Mouse (Mus musculus) limb, embryonic 12.5 days (tissue): ENCODE measurements around the gene Def8. TPM values are rescaled to one million over a fixed set of nuclear protein-coding genes. Genes with fewer than 3 reads are reported as not detected.

Experiments
- ATAC-seq: fragments of 200-750 bp; cut with Nextera tagmentation; 2 replicates; pipeline ENCODE4 v1.8.0; 2017; ENCODE audit warnings: low read depth, moderate TSS enrichment; ENCODE audit not compliant: insufficient number of reproducible peaks, insufficient read depth, low FRiP score, low TSS enrichment
- H3K27ac ChIP-seq: fragments of 300-500 bp; sonication (generic); 2 replicates; pipeline ENCODE4 v1.5.1; 2016; ENCODE audit warnings: mild to moderate bottlenecking, moderate library complexity
- H3K27me3 ChIP-seq: fragments of 300-500 bp; sonication (generic); 2 replicates; pipeline ENCODE4 v1.6.1; 2016; ENCODE audit warnings: mild to moderate bottlenecking, moderate library complexity
- H3K36me3 ChIP-seq: fragments of 300-500 bp; sonication (generic); 2 replicates; pipeline ENCODE4 v1.6.1; 2016; ENCODE audit warnings: mild to moderate bottlenecking, moderate library complexity
- H3K4me1 ChIP-seq: fragments of 300-500 bp; sonication (generic); replicated peaks from 2 replicates; pipeline ENCODE4 v1.6.1; 2016
- H3K4me2 ChIP-seq: fragments of 300-500 bp; sonication (generic); 2 replicates; pipeline ENCODE4 v1.6.1; 2016; ENCODE audit warnings: mild to moderate bottlenecking, moderate library complexity
- H3K4me3 ChIP-seq: fragments of 300-500 bp; sonication (generic); replicated peaks from 2 replicates; pipeline ENCODE4 v1.5.1; 2016; ENCODE audit warnings: mild to moderate bottlenecking
- H3K9ac ChIP-seq: fragments of 300-500 bp; sonication (generic); replicated peaks from 2 replicates; pipeline ENCODE4 v1.6.1; 2016; ENCODE audit warnings: mild to moderate bottlenecking, moderate library complexity
- H3K9me3 ChIP-seq: fragments of 300-500 bp; sonication (generic); 2 replicates; pipeline ENCODE4 v1.6.1; 2016; ENCODE audit warnings: mild to moderate bottlenecking, moderate library complexity
- WGBS: fragments of 180-500 bp; shearing (Covaris S2); methylation state at CpG from one replicate; pipeline ENCODE4 v1.1.7; 2016; 5-methylcytosine and 5-hydroxymethylcytosine counted together
- polyA plus RNA-seq: library from polyadenylated mRNA; unstranded; fragments of >200 nt; fragmentation: Nextera tagmentation; extraction: Ambion mirVana; gene quantifications from 2 replicates; pipeline ENCODE4 v1.2.1, GENCODE M21; 2016

The Def8 gene
- polyA plus RNA-seq, 1 experiment from 2014 or later, result 40.4 TPM

- ATAC-seq, result no peak
- H3K4me2 ChIP-seq, result no peak overlapping the region
- WGBS, result 91% methylated on average over 11 of the region's 11 CpGs
- no peak overlapping the region for H3K27ac ChIP-seq
- H3K27me3 ChIP-seq, result no peaks in the 10 kb centered on the region
- H3K9ac ChIP-seq, result no peak overlapping the region
- peaks cover 99% of the 10 kb centered on the region for H3K36me3 ChIP-seq
- no peak overlapping the region for H3K4me3 ChIP-seq
- no peaks in the 10 kb centered on the region for H3K4me1 ChIP-seq
- H3K9me3 ChIP-seq, result no peaks in the 10 kb centered on the region
These were observed 75.6 kb downstream of the Def8 start for GRCm38 (mm10) chr8:123498963-123499362.

DNA sequence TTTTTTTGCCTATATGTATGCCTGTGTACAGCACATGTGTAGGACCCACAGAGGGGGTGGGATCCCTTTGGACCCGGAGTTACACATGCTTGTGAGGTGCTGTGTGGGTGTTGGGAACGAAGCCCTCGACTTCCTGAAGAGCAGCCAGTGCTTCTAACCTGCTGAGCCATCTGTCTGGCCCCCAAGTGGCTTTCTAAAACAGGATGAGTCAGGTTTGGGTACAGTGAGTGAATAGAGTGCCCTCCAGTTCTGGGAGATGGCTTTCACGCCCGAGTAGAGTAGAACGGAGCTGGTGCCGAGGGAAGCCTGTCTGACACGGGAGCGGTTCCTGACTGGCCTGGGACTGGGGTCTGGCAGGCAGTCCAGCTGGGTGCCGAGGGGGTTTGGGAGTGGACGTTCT is 76.2 kb downstream of the Def8 start:
- ATAC-seq, result no peak

GRCm38 (mm10) chr8:123502192-123502591 is 78.9 kb downstream of the Def8 start:
- Histone ChIP-seq H3K4me2 (no peak overlapping the region), H3K4me3 (no peak overlapping the region), H3K36me3 (peaks cover 99% of the 10 kb centered on the region), H3K9me3 (no peaks in the 10 kb centered on the region), H3K9ac (no peak overlapping the region), H3K27ac (no peak overlapping the region), H3K27me3 (no peaks in the 10 kb centered on the region), H3K4me1 (no peaks in the 10 kb centered on the region)
- WGBS, result 94% methylated on average over 5 of the region's 5 CpGs
- ATAC-seq, result no peak

More for the DNA sequence above, 76.2 kb downstream of the Def8 start:
- Histone ChIP-seq H3K4me3 (no peak overlapping the region), H3K36me3 (peaks cover 99% of the 10 kb centered on the region), H3K9ac (no peak overlapping the region), H3K27me3 (no peaks in the 10 kb centered on the region), H3K4me1 (no peaks in the 10 kb centered on the region), H3K9me3 (no peaks in the 10 kb centered on the region), H3K4me2 (no peak overlapping the region), H3K27ac (no peak overlapping the region)
- 94% methylated on average over 11 of the region's 11 CpGs for WGBS

GRCm38 (mm10) chr8:123503801-123504467 is 80.6 kb downstream of the Def8 start:
- Histone ChIP-seq H3K36me3 (peaks cover 100% of the 10 kb centered on the region), H3K27me3 (no peaks in the 10 kb centered on the region), H3K4me2 (no peak overlapping the region), H3K9me3 (no peaks in the 10 kb centered on the region), H3K4me3 (no peak overlapping the region), H3K4me1 (no peaks in the 10 kb centered on the region), H3K9ac (no peak overlapping the region), H3K27ac (no peak overlapping the region)
- ATAC-seq, result no peak
- 98% methylated on average over 6 of the region's 6 CpGs for WGBS

- Histone ChIP-seq H3K9me3 (no peaks in the 10 kb centered on the region), H3K27me3 (no peaks in the 10 kb centered on the region), H3K4me3 (no peak overlapping the region), H3K36me3 (peaks cover 100% of the 10 kb centered on the region), H3K4me1 (no peaks in the 10 kb centered on the region), H3K9ac (no peak overlapping the region), H3K27ac (no peak overlapping the region), H3K4me2 (no peak overlapping the region)
- no peak for ATAC-seq
- WGBS, result 91% methylated on average over 9 of the region's 9 CpGs
These were observed 81.4 kb downstream of the Def8 start for GRCm38 (mm10) chr8:123504591-123505195.

DNA sequence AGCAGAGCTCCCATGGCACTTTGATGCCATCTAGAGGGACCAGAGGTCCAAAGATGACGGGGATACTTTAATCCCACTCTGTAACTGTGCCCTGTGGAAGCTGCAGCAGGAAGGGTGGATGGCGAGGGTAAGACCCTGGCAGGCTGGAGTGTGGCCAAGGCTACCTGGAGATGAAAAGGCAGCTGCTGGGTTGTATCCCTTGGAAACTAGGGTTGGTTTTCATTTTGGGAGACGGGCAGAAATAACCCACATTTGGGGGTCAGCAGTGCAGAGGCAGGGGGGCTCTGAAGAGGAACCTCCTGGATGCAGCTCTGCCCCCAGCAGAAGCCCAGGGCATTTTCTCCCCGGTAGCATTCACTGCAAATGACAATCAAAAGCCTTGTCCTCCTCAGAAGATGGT is 81.9 kb downstream of the Def8 start:
- no peaks in the 10 kb centered on the region for H3K27me3 ChIP-seq
- no peak overlapping the region for H3K9ac ChIP-seq
- H3K4me1 ChIP-seq, result no peaks in the 10 kb centered on the region
- H3K27ac ChIP-seq, result no peak overlapping the region
- ATAC-seq, result no peak
- H3K4me2 ChIP-seq, result no peak overlapping the region
- peaks cover 98% of the 10 kb centered on the region for H3K36me3 ChIP-seq
- no peaks in the 10 kb centered on the region for H3K9me3 ChIP-seq
- 80% methylated on average over 4 of the region's 4 CpGs for WGBS
- no peak overlapping the region for H3K4me3 ChIP-seq

DNA sequence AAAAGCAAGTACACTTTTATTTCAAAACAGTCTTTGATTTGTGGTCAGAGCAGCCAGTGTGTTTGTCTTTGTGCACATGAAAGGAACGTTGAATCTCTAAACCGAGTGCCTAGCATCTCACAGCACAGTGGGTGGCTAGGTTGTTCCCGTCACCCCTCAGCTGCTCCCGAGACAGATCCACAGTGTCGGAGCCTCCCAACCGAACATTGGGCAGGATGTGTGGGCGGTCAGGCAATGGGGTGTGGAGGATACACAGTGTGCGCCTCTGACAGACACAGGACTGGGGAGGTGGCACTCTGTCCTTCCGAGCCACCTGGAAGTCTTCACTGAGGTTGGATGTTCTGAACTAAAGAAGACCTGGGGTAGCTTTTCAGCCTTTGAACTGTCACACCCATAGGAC is 82.4 kb downstream of the Def8 start:
- no peaks in the 10 kb centered on the region for H3K4me1 ChIP-seq
- no peak overlapping the region for H3K4me2 ChIP-seq
- no peaks in the 10 kb centered on the region for H3K9me3 ChIP-seq
- no peak overlapping the region for H3K4me3 ChIP-seq
- 89% methylated on average over 9 of the region's 9 CpGs for WGBS
- H3K36me3 ChIP-seq, result peaks cover 94% of the 10 kb centered on the region
- no peaks in the 10 kb centered on the region for H3K27me3 ChIP-seq
- no peak for ATAC-seq
- no peak overlapping the region for H3K9ac ChIP-seq
- no peak overlapping the region for H3K27ac ChIP-seq

- Histone ChIP-seq H3K27me3 (no peaks in the 10 kb centered on the region), H3K4me2 (no peak overlapping the region), H3K4me1 (no peaks in the 10 kb centered on the region), H3K9me3 (no peaks in the 10 kb centered on the region), H3K27ac (no peak overlapping the region), H3K4me3 (no peak overlapping the region), H3K9ac (no peak overlapping the region), H3K36me3 (peaks cover 79% of the 10 kb centered on the region)
- ATAC-seq, result no peak
- 97% methylated on average over 5 of the region's 5 CpGs for WGBS
These were observed 83.8 kb downstream of the Def8 start for GRCm38 (mm10) chr8:123507153-123507552.

- no peak overlapping the region for H3K4me3 ChIP-seq
- H3K9ac ChIP-seq, result no peak overlapping the region
- H3K9me3 ChIP-seq, result no peaks in the 10 kb centered on the region
- ATAC-seq, result no peak
- H3K4me2 ChIP-seq, result no peak overlapping the region
- no peak overlapping the region for H3K27ac ChIP-seq
- H3K27me3 ChIP-seq, result peaks cover 34% of the 10 kb centered on the region
- peaks cover 18% of the 10 kb centered on the region for H3K4me1 ChIP-seq
- WGBS, result 80% methylated on average over 5 of the region's 5 CpGs
- H3K36me3 ChIP-seq, result peaks cover 42% of the 10 kb centered on the region
These were observed 87.5 kb downstream of the Def8 start for GRCm38 (mm10) chr8:123510819-123511218.

Other genes with a start within 250 kb of the Def8 start
- 1.4 and 1.5 TPM in 2 replicates for gene Dpep1, start 237.3 kb upstream of the Def8 start, polyA plus RNA-seq
- 135 and 140 TPM in 2 replicates for gene Chmp1a, start 210.8 kb upstream of the Def8 start, polyA plus RNA-seq
- 5.0 and 6.5 TPM in 2 replicates for gene Spata33, start 210.7 kb upstream of the Def8 start, polyA plus RNA-seq
- 36.3 and 36.6 TPM in 2 replicates for gene Cdk10, start 198.7 kb upstream of the Def8 start, polyA plus RNA-seq
- gene Spata2l, start 187.3 kb upstream of the Def8 start, polyA plus RNA-seq, result 1.6 and 1.8 TPM in 2 replicates
- 30.1 and 31.4 TPM in 2 replicates for gene Zfp276, start 169.3 kb upstream of the Def8 start, polyA plus RNA-seq
- gene Vps9d1, start 169.2 kb upstream of the Def8 start, polyA plus RNA-seq, result 30.4 and 34.0 TPM in 2 replicates
- gene Fanca, start 105.0 kb upstream of the Def8 start, polyA plus RNA-seq, result 37.0 and 40.0 TPM in 2 replicates
- gene Spire2, start 90.8 kb upstream of the Def8 start, polyA plus RNA-seq, result 1.4 and 1.8 TPM in 2 replicates
- 149 and 151 TPM in 2 replicates for gene Tcf25, start 49.8 kb upstream of the Def8 start, polyA plus RNA-seq
- not detected in 2 replicates for gene Mc1r, start 16.4 kb upstream of the Def8 start, polyA plus RNA-seq
- gene Tubb3, start 12.1 kb upstream of the Def8 start, polyA plus RNA-seq, result 9.1 and 14.4 TPM in 2 replicates
- gene Afg3l1, start 54.4 kb downstream of the Def8 start, polyA plus RNA-seq, result 69.5 and 72.0 TPM in 2 replicates
- 12.7 and 13.5 TPM in 2 replicates for gene Dbndd1, start 91.9 kb downstream of the Def8 start, polyA plus RNA-seq
- 38.8 and 41.1 TPM in 2 replicates for gene Gas8, start 95.3 kb downstream of the Def8 start, polyA plus RNA-seq
- gene Rhou, start 230.4 kb downstream of the Def8 start, polyA plus RNA-seq, result 7.3 and 8.9 TPM in 2 replicates